Mouse (Mus musculus) liver, postnatal 0 days (tissue): ENCODE measurements around the gene Igf2.

Source experiments
- CTCF ChIP-seq: sonication (generic); IDR thresholded peaks from 2 replicates; pipeline ENCODE4 v1.5.1; 2016; ENCODE audit warnings: antibody characterized with exemption, low read depth
- EP300 ChIP-seq: IDR thresholded peaks from 2 replicates; pipeline ENCODE4 v1.6.1; 2016; ENCODE audit warnings: antibody characterized with exemption, low read depth, mild to moderate bottlenecking

- no peak for TF ChIP-seq CTCF
- TF ChIP-seq EP300: no peak
These were observed at the start of gene Igf2 for GRCm38 (mm10) chr7:142666659-142667058.
